Mouse (Mus musculus) CD4-positive, CD25-positive, alpha-beta regulatory T cell, adult 9 weeks (primary cell): ENCODE results near the gene Tmem202. TPM values are rescaled to one million over a fixed set of nuclear protein-coding genes. Genes with fewer than 3 reads are reported as not detected.

Experiments
- polyA plus RNA-seq: library from polyadenylated mRNA; unstranded; fragments of 100-300 nt; shearing (Covaris generic); gene quantifications from one replicate; pipeline ENCODE4 v1.2.1, GENCODE M21; 2017

The Tmem202 gene
- 0.82 TPM for polyA plus RNA-seq

GRCm38 (mm10) chr9:59539441-59540137 is at the start of gene Tmem202, which contains the start of gene Hexa:
Gene Tmem202 (minus strand): TSS chr9:59539847.
Gene Hexa (plus strand): TSS chr9:59539540.

GRCm38 (mm10) chr9:59577844-59578504 is 38.3 kb upstream of the Tmem202 start, which contains the start of gene Celf6:
Gene Celf6 (plus strand): TSS chr9:59577917.

GRCm38 (mm10) chr9:59486549-59487065 is 53.0 kb downstream of the Tmem202 start, which contains the start of gene Arih1:
Gene Arih1 (minus strand): TSS chr9:59486618.

Other genes starting within 250 kb of the Tmem202 start
- gene Adpgk, start 248.3 kb downstream of the Tmem202 start, polyA plus RNA-seq = 7.9 TPM
- 13.3 TPM for gene Bbs4, start 186.3 kb downstream of the Tmem202 start, polyA plus RNA-seq
- gene Arih1, start 53.2 kb downstream of the Tmem202 start, polyA plus RNA-seq = 12.8 TPM
- gene Hexa, start 307 bp downstream of the Tmem202 start, polyA plus RNA-seq = 66.1 TPM
- gene Celf6, start 38.1 kb upstream of the Tmem202 start, polyA plus RNA-seq = not detected
- 34.0 TPM for gene Parp6, start 77.4 kb upstream of the Tmem202 start, polyA plus RNA-seq
- gene Pkm, start 116.5 kb upstream of the Tmem202 start, polyA plus RNA-seq = 945 TPM
- not detected for gene Gramd2, start 140.3 kb upstream of the Tmem202 start, polyA plus RNA-seq
- gene Senp8, start 210.9 kb upstream of the Tmem202 start, polyA plus RNA-seq = 7.9 TPM
- gene Myo9a, start 211.0 kb upstream of the Tmem202 start, polyA plus RNA-seq = 30.5 TPM